Mouse (Mus musculus) forebrain, embryonic 11.5 days (tissue): Measurements from ENCODE around the gene Pde7b. TPM values are rescaled to one million over a fixed set of nuclear protein-coding genes. Genes with fewer than 3 reads are reported as not detected.

Source experiments
- ATAC-seq: fragments of 200-750 bp; cut with Nextera tagmentation; replicated peaks from 2 replicates; pipeline ENCODE4 v1.8.0; 2017; ENCODE audit warnings: moderate TSS enrichment; ENCODE audit not compliant: low FRiP score
- DNase-seq: peaks from one replicate; pipeline ENCODE4 v3.0.0-alpha.2; 2017; ENCODE audit warnings: low spot score
- H3K27ac ChIP-seq: fragments of 300-500 bp; sonication (generic); 2 replicates; pipeline ENCODE4 v1.5.1; 2014; ENCODE audit warnings: low read depth, low read length
- H3K27me3 ChIP-seq: fragments of 300-500 bp; sonication (generic); 2 replicates; pipeline ENCODE4 v1.6.1; 2014; ENCODE audit warnings: mild to moderate bottlenecking, low read length, mixed read lengths; ENCODE audit not compliant: control insufficient read depth, insufficient read depth
- H3K36me3 ChIP-seq: fragments of 300-500 bp; sonication (generic); 2 replicates; pipeline ENCODE4 v1.6.1; 2014; ENCODE audit warnings: mild to moderate bottlenecking, low read length, moderate library complexity, mixed read lengths; ENCODE audit not compliant: control insufficient read depth, insufficient read depth
- H3K4me1 ChIP-seq: fragments of 300-500 bp; sonication (generic); replicated peaks from 2 replicates; pipeline ENCODE4 v1.6.1; 2014; ENCODE audit warnings: low read length, mixed read lengths; ENCODE audit not compliant: control insufficient read depth, insufficient read depth
- H3K4me2 ChIP-seq: fragments of 300-500 bp; sonication (generic); 2 replicates; pipeline ENCODE4 v1.6.1; 2014; ENCODE audit warnings: low read depth, mild to moderate bottlenecking, low read length, moderate library complexity, mixed read lengths; ENCODE audit not compliant: severe bottlenecking
- H3K4me3 ChIP-seq: fragments of 300-500 bp; sonication (generic); 2 replicates; pipeline ENCODE4 v1.5.1; 2014; ENCODE audit warnings: low read depth, low read length
- H3K9ac ChIP-seq: fragments of 300-500 bp; sonication (generic); 2 replicates; pipeline ENCODE4 v1.6.1; 2014; ENCODE audit warnings: low read length
- H3K9me3 ChIP-seq: fragments of 300-500 bp; sonication (generic); 2 replicates; pipeline ENCODE4 v1.6.1; 2016; ENCODE audit warnings: low read length, mixed read lengths; ENCODE audit not compliant: control insufficient read depth
- WGBS: fragments of 180-500 bp; shearing (Covaris S2); extraction: QIAGEN DNeasy Blood & Tissue Kit; methylation state at CpG from one replicate; pipeline ENCODE4 v1.1.7; 2014; 5-methylcytosine and 5-hydroxymethylcytosine counted together
- polyA plus RNA-seq: library from polyadenylated mRNA; unstranded; fragments of >200 nt; fragmentation: Nextera tagmentation; extraction: Ambion mirVana; gene quantifications from 2 replicates; pipeline ENCODE4 v1.2.1, GENCODE M21; 2014

Gene Pde7b
- polyA plus RNA-seq, 1 experiment from 2014 or later: 1.7 TPM

DNA sequence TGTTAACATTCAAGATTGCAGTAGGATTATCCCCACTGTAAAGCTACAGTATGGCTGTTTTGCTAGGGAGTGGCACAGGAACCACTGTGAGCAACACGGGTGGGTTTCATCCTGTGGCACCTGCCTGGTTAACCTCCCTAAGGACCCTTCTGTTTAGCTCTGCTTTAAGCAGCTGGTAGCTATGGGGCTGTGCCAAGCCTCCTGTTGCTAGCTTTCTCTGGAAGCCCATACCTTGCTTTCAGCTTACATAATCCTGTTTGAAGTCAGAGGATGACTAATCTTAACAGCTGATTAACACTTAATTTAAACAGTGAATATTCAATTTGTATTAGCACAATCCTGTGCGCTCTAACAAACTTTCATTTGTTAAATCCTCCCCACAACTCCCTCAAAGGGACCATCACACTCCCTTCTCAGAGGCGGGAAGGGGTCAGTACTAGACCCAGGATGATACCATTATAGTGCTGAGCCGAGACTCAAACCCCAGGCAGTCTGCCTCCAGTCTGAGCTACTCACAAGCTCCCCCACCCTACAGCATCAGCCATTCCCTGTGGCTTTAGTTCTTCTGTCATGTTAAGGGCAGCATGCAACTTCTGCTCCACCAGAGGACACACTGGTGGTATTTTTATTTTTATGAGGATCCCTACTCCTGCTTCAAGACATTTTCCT is 362.3 kb downstream of the Pde7b start:
- ATAC-seq (no peak), DNase-seq (no peak)
- Histone ChIP-seq H3K4me3 (no peak overlapping the region), H3K9me3 (no peaks in the 10 kb centered on the region; the same call in 1 of the 2 replicates), H3K27me3 (no peaks in the 10 kb centered on the region), H3K27ac (no peak overlapping the region), H3K36me3 (no peaks in the 10 kb centered on the region; the same call in 1 of the 2 replicates), H3K4me2 (no peak overlapping the region), H3K9ac (no peak overlapping the region), H3K4me1 (0 out of 2 replicates have a peak, but pooled peaks cover 2% of the 10 kb centered on the region)
- WGBS: 81% methylated on average over 4 of the region's 4 CpGs

DNA sequence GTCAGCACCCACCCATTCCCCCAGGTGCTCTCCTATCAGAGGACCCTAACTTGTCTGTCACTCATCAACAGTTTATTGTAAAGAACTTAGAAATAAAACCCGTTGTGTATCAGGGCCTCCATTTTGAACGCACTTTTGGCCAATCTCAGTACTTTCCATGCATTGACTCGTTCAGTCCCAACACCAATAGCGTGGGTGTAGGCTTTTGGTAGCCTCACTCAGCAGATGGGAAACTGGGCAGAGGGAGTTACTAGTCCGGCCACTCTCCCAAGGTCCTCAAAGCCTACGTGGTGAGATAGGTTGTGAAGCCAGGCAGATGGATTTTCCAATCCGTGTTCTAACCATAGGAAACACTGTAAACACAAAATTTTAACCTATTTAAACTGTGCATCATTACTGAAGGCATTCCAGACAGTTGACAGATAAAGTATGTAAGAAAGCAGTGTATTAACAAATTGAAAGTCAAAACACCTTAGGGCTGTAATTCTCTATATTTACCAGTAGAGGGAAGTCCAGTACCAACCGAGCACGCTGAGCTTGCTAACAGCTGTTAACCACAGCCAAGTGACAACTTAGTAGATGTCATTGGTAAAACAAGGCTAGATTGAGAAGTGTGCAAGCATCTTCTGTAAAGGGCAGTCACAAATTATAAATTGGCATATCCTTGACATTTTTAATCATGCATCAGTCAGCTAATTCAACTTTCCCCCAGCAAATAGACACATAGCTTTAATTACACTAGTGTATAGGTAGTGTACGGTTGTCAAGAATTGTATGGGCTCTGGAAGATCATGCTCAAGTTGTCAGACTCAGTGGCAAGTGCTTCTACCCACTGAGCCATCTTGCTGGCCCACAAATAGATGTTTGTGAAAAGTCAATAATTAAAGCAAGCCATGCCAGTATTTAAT is 363.1 kb downstream of the Pde7b start:
- Histone ChIP-seq H3K4me1 (0 out of 2 replicates have a peak, but pooled peaks cover 2% of the 10 kb centered on the region), H3K36me3 (no peaks in the 10 kb centered on the region; the same call in 1 of the 2 replicates), H3K9ac (no peak overlapping the region), H3K9me3 (no peaks in the 10 kb centered on the region), H3K27me3 (no peaks in the 10 kb centered on the region), H3K27ac (no peak overlapping the region), H3K4me3 (no peak overlapping the region), H3K4me2 (no peak overlapping the region)
- DNase-seq (no peak), ATAC-seq (no peak)
- 62% methylated on average over 10 of the region's 10 CpGs for WGBS

- no peaks in the 10 kb centered on the region for H3K9me3 ChIP-seq
- H3K27ac ChIP-seq: no peak overlapping the region
- H3K4me1 ChIP-seq: no peaks in the 10 kb centered on the region
- no peaks in the 10 kb centered on the region for H3K27me3 ChIP-seq
- no peaks in the 10 kb centered on the region; the same call in 1 of the 2 replicates for H3K36me3 ChIP-seq
- H3K9ac ChIP-seq: no peak overlapping the region
- DNase-seq (no peak), ATAC-seq (no peak)
- no peak overlapping the region for H3K4me2 ChIP-seq
- 95% methylated on average over 2 of the region's 2 CpGs for WGBS
- no peak overlapping the region for H3K4me3 ChIP-seq
These were observed 376.0 kb downstream of the Pde7b start for GRCm38 (mm10) chr10:20348894-20349293.

Other genes starting within 250 kb of the Pde7b start
- gene Ahi1, start 227.5 kb upstream of the Pde7b start, polyA plus RNA-seq: 24.1 and 28.9 TPM in 2 replicates